Mouse (Mus musculus) left cerebral cortex, adult 2 months (tissue): Measurements from ENCODE around the gene Dicer1. TPM values are rescaled to one million over a fixed set of nuclear protein-coding genes. Genes with fewer than 3 reads are reported as not detected.

ENCODE experiments used
- DNase-seq, 2 experiments: peaks; one replicate each; pipeline ENCODE4 v3.0.0; 2021 to 2022; ENCODE audit warnings: low spot score in 2 of 2, mixed read lengths in 1 of 2; ENCODE audit errors: extremely low spot score in 1 of 2
- H3K27ac ChIP-seq: fragments of 200-600 bp; 2 replicates; pipeline ENCODE4 v1.8.1; 2022
- H3K4me3 ChIP-seq: fragments of 200-600 bp; 2 replicates; pipeline ENCODE4 v1.8.1; 2022
- CTCF ChIP-seq: fragments of 200-600 bp; IDR thresholded peaks from 2 replicates; pipeline ENCODE4 v1.8.1; 2022; ENCODE audit warnings: antibody characterized with exemption, mild to moderate bottlenecking, moderate library complexity
- intact Hi-C: fragments of 180-260 bp; cut with DNase I; formaldehyde crosslinking; loops from one replicate; pipeline ENCODE4 v1.15.1; 2025
- total RNA-seq, 2 experiments: library from RNA; stranded (reverse); gene quantifications; 2 replicates each; pipeline ENCODE4 v1.2.3; 2021

Gene Dicer1
- total RNA-seq, 2 experiments from 2014 or later: 38.9 to 42.7 TPM

- Histone ChIP-seq H3K27ac (no peak overlapping the region), H3K4me3 (no peak overlapping the region)
- no peak for TF ChIP-seq CTCF
- intact Hi-C loops: no loop called here
- no peak for DNase-seq
These were observed 79.3 kb downstream of the Dicer1 start for GRCm38 (mm10) chr12:104672406-104672805.

- H3K4me3 ChIP-seq: no peak overlapping the region
- no peak for DNase-seq
- H3K27ac ChIP-seq: no peak overlapping the region
- intact Hi-C loops: no loop called here
- no peak for TF ChIP-seq CTCF
These were observed 83.9 kb downstream of the Dicer1 start for GRCm38 (mm10) chr12:104667846-104668245.

- intact Hi-C loops: no loop called here
- no peak overlapping the region for H3K27ac ChIP-seq
- no peak for TF ChIP-seq CTCF
- H3K4me3 ChIP-seq: no peak overlapping the region
- no peak for DNase-seq
These were observed 85.8 kb downstream of the Dicer1 start for GRCm38 (mm10) chr12:104665951-104666350.

- no peak overlapping the region for H3K4me3 ChIP-seq
- intact Hi-C loops: no loop called here
- no peak overlapping the region for H3K27ac ChIP-seq
- DNase-seq: no peak
- no peak for TF ChIP-seq CTCF
These were observed 86.2 kb downstream of the Dicer1 start for GRCm38 (mm10) chr12:104665521-104665920.

- intact Hi-C loops: no loop called here
- Histone ChIP-seq H3K4me3 (no peak overlapping the region), H3K27ac (no peak overlapping the region)
- no peak for DNase-seq
- TF ChIP-seq CTCF: no peak
These were observed 95.6 kb downstream of the Dicer1 start for GRCm38 (mm10) chr12:104656146-104656545.

- no peak for DNase-seq
- intact Hi-C loops: no loop called here
- Histone ChIP-seq H3K27ac (no peak overlapping the region), H3K4me3 (no peak overlapping the region)
- TF ChIP-seq CTCF: no peak
These were observed 96.7 kb downstream of the Dicer1 start for GRCm38 (mm10) chr12:104655006-104655405.

- Histone ChIP-seq H3K27ac (no peak overlapping the region), H3K4me3 (no peak overlapping the region)
- no peak for DNase-seq
- intact Hi-C loops: no loop called here
- no peak for TF ChIP-seq CTCF
These were observed 99.7 kb downstream of the Dicer1 start for GRCm38 (mm10) chr12:104652021-104652420.

- intact Hi-C loops: no loop called here
- Histone ChIP-seq H3K4me3 (no peak overlapping the region), H3K27ac (no peak overlapping the region)
- TF ChIP-seq CTCF: no peak
- DNase-seq: no peak
These were observed 100.5 kb downstream of the Dicer1 start for GRCm38 (mm10) chr12:104651269-104651668.

GRCm38 (mm10) chr12:104650510-104651260, 101.1 kb downstream of the Dicer1 start:
- Histone ChIP-seq H3K4me3 (no peak overlapping the region), H3K27ac (no peak overlapping the region)
- no peak for TF ChIP-seq CTCF
- no peak for DNase-seq
- intact Hi-C loops: no loop called here

GRCm38 (mm10) chr12:104648366-104648765, 103.4 kb downstream of the Dicer1 start:
- no peak overlapping the region for H3K4me3 ChIP-seq
- no peak overlapping the region for H3K27ac ChIP-seq
- no peak for DNase-seq
- intact Hi-C loops: no loop called here
- no peak for TF ChIP-seq CTCF

GRCm38 (mm10) chr12:104642337-104642736, 109.4 kb downstream of the Dicer1 start:
- no peak overlapping the region for H3K27ac ChIP-seq
- intact Hi-C loops: no loop called here
- H3K4me3 ChIP-seq: no peak overlapping the region
- TF ChIP-seq CTCF: no peak
- no peak for DNase-seq

- no peak for DNase-seq
- H3K4me3 ChIP-seq: no peak overlapping the region
- intact Hi-C loops: no loop called here
- no peak overlapping the region for H3K27ac ChIP-seq
- TF ChIP-seq CTCF: no peak
These were observed 110.8 kb downstream of the Dicer1 start for GRCm38 (mm10) chr12:104640934-104641333.

GRCm38 (mm10) chr12:104638156-104638555, 113.6 kb downstream of the Dicer1 start:
- no peak overlapping the region for H3K4me3 ChIP-seq
- DNase-seq: no peak
- intact Hi-C loops: no loop called here
- no peak overlapping the region for H3K27ac ChIP-seq
- no peak for TF ChIP-seq CTCF

Other genes starting within 250 kb of the Dicer1 start
- gene Clmn, start 113.1 kb upstream of the Dicer1 start, total RNA-seq: 10 to 100 TPM; 43.1 to 51.7 TPM